Mouse (Mus musculus): Measurements from ENCODE around the gene Ackr1.

The Ackr1 gene

GRCm38 (mm10) chr1:173333312-173334253 lies at the start of gene Ackr1:
Gene Ackr1, minus strand, starts transcription at chr1:173333750.
- DNase-seq (ENCODE audit: low read depth, low spot score) = no peak

- DNase-seq (ENCODE audit: low read depth, low spot score) = no peak
Measured at GRCm38 (mm10) chr1:173381436-173381835, 47.9 kb upstream of the Ackr1 start.

GRCm38 (mm10) chr1:173377380-173378112 lies 44.0 kb upstream of the Ackr1 start:
- DNase-seq (ENCODE audit: low read depth, low spot score) = peak; percentile 31

GRCm38 (mm10) chr1:173374020-173374419 lies 40.5 kb upstream of the Ackr1 start:
- no peak for DNase-seq (ENCODE audit: low read depth, low spot score)

GRCm38 (mm10) chr1:173371586-173371985 lies 38.0 kb upstream of the Ackr1 start:
- DNase-seq (ENCODE audit: low read depth, low spot score) = no peak

GRCm38 (mm10) chr1:173370456-173370855 lies 36.9 kb upstream of the Ackr1 start:
- DNase-seq (ENCODE audit: low read depth, low spot score) = no peak

GRCm38 (mm10) chr1:173369611-173370010 lies 36.1 kb upstream of the Ackr1 start:
- no peak for DNase-seq (ENCODE audit: low read depth, low spot score)

- DNase-seq (ENCODE audit: low read depth, low spot score) = no peak
Measured at GRCm38 (mm10) chr1:173367356-173368046, 34.0 kb upstream of the Ackr1 start, which contains the start of gene Cadm3. Gene Cadm3, minus strand, starts transcription at chr1:173367695.

- DNase-seq (ENCODE audit: low read depth, low spot score) = no peak
Measured at GRCm38 (mm10) chr1:173366701-173367355, 33.3 kb upstream of the Ackr1 start.

GRCm38 (mm10) chr1:173365970-173366409 lies 32.4 kb upstream of the Ackr1 start:
- DNase-seq (ENCODE audit: low read depth, low spot score) = no peak

- DNase-seq (ENCODE audit: low read depth, low spot score) = no peak
Measured at GRCm38 (mm10) chr1:173364125-173364800, 30.7 kb upstream of the Ackr1 start.

GRCm38 (mm10) chr1:173363436-173363835 lies 29.9 kb upstream of the Ackr1 start:
- no peak for DNase-seq (ENCODE audit: low read depth, low spot score)

GRCm38 (mm10) chr1:173361651-173362050 lies 28.1 kb upstream of the Ackr1 start:
- DNase-seq (ENCODE audit: low read depth, low spot score) = peak; percentile 85

- DNase-seq (ENCODE audit: low read depth, low spot score) = no peak
Measured at GRCm38 (mm10) chr1:173359590-173360290, 26.2 kb upstream of the Ackr1 start.

GRCm38 (mm10) chr1:173357799-173358198 lies 24.2 kb upstream of the Ackr1 start:
- no peak for DNase-seq (ENCODE audit: low read depth, low spot score)

GRCm38 (mm10) chr1:173356699-173357098 lies 23.1 kb upstream of the Ackr1 start:
- no peak for DNase-seq (ENCODE audit: low read depth, low spot score)

GRCm38 (mm10) chr1:173355107-173355846 lies 21.7 kb upstream of the Ackr1 start:
- DNase-seq (ENCODE audit: low read depth, low spot score) = no peak

- no peak for DNase-seq (ENCODE audit: low read depth, low spot score)
Measured at GRCm38 (mm10) chr1:173350372-173350957, 16.9 kb upstream of the Ackr1 start, which contains the start of gene Aim2. Gene Aim2, plus strand, starts transcription at chr1:173350879.

- peak; percentile 89 for DNase-seq (ENCODE audit: low read depth, low spot score)
Measured at GRCm38 (mm10) chr1:173349946-173350345, 16.4 kb upstream of the Ackr1 start.

All from forelimb bud, embryonic 11.5 days (tissue).